ENCODE assay signal across 29 mouse cellular contexts in the genomic region with DNA sequence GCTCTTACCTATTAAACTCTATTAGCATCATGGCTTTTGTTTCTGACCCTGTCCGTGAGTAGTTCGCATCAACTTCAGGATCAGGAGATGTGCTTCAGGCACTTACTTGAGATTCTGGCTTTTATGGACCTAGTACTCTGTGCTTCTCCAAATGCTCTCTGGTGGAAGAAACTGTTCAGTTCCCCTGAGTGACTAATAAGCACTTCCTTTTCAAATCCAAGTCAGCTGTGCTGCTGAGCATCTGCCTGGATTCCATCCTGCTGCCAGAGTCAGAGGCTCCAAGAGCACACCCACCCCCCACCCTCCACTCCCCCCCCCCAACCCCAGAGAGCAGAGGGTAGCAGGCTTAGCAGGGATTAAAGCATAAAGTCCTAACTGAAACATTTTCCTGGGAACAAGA. TPM values are rescaled to one million over a fixed set of nuclear protein-coding genes. Genes with fewer than 3 reads are reported as not detected.
A peak's percentile ranks its signal among the peaks of the same experiment; 100 is the strongest.
DNase-seq lines count a peak whose midpoint lies in the region; ATAC-seq and TF ChIP-seq lines count a peak whose summit lies in the region.
"Had no signal": no experiment of that assay in that cellular context is flagged by ENCODE, and none has a peak within 500 bp of the region (broad histone marks: within the 10 kb centered on the region; RNA-seq: fewer than 3 reads in every experiment).

No protein-coding gene starts in this region.

- no peak overlapping the region for H3K4me3 ChIP-seq in gastrocnemius, adult 2 months
- no peak overlapping the region for H3K4me3 ChIP-seq in heart, adult 2 months
- no peak overlapping the region for H3K4me3 ChIP-seq in heart, embryonic 12.5 days
- no peak overlapping the region for H3K4me3 ChIP-seq in stomach, embryonic 16.5 days (replicated peaks; ENCODE audit: low read length)
- H3K4me3 ChIP-seq in stomach, postnatal 0 days (ENCODE audit: low read depth, low read length), result no peak overlapping the region
- H3K4me3 ChIP-seq: embryonic facial prominence, embryonic 13.5 days; forebrain, embryonic 13.5 days; heart, embryonic 15.5 days; hindbrain, embryonic 13.5 days; liver, embryonic 15.5 days; midbrain, embryonic 13.5 days; neural tube, embryonic 13.5 days had no signal

- no peak for TF ChIP-seq CTCF in gastrocnemius, adult 2 months (IDR thresholded peaks at IDR 0.05)
- no peak for TF ChIP-seq CTCF in heart, adult 2 months (IDR thresholded peaks at IDR 0.05)
- no peak for TF ChIP-seq CTCF in stomach, postnatal 0 days (IDR thresholded peaks at IDR 0.05; ENCODE audit: low read depth)

- no peak overlapping the region for H3K9ac ChIP-seq in heart, adult 2 months (ENCODE audit: low read depth, low read length)
- H3K9ac ChIP-seq in heart, embryonic 12.5 days, result no peak overlapping the region
- H3K9ac ChIP-seq in stomach, embryonic 16.5 days (ENCODE audit: low read length), result no peak overlapping the region
- no peak overlapping the region for H3K9ac ChIP-seq in stomach, postnatal 0 days (ENCODE audit: low read length)
- H3K9ac ChIP-seq: embryonic facial prominence, embryonic 13.5 days; forebrain, embryonic 13.5 days; heart, embryonic 15.5 days; hindbrain, embryonic 13.5 days; liver, embryonic 15.5 days; lung, embryonic 14.5 days; midbrain, embryonic 13.5 days; neural tube, embryonic 13.5 days had no signal

- WGBS in heart, adult 2 months, result 85% methylated on average over 2 of the region's 2 CpGs
- WGBS in heart, embryonic 12.5 days, result 82% methylated on average over 2 of the region's 2 CpGs
- WGBS in stomach, embryonic 16.5 days, result 80% methylated on average over 2 of the region's 2 CpGs
- 79% methylated on average over 2 of the region's 2 CpGs for WGBS in stomach, postnatal 0 days

- TF ChIP-seq POLR2A in heart, adult 2 months (IDR thresholded peaks at IDR 0.05; ENCODE audit: insufficient read depth, low read depth, low read length), result no peak

- peak; percentile 28 for DNase-seq in gastrocnemius, adult 2 months
- DNase-seq in gastrocnemius, postnatal 10 days, result no peak
- no peak for DNase-seq in heart, adult 2 months
- DNase-seq in stomach, postnatal 0 days (ENCODE audit: low spot score), result no peak
- no peak for DNase-seq in retina, postnatal 1 day
- DNase-seq: adrenal gland, postnatal 10 days; cerebellum, adult 11-12 months; cerebellum, adult 9-11 months; embryo, embryonic 11 days; heart, postnatal 36 days; kidney, adult 9 months; kidney, postnatal 10 days; layer of hippocampus, postnatal 36 days; lung, embryonic 14.5 days; thymus, postnatal 14 days had no signal

- no peak overlapping the region for H3K4me2 ChIP-seq in heart, embryonic 12.5 days
- no peak overlapping the region for H3K4me2 ChIP-seq in stomach, embryonic 16.5 days (ENCODE audit: low read depth, low read length)
- H3K4me2 ChIP-seq in stomach, postnatal 0 days (replicated peaks; ENCODE audit: low read depth), result no peak overlapping the region
- H3K4me2 ChIP-seq: embryonic facial prominence, embryonic 13.5 days; forebrain, embryonic 13.5 days; heart, embryonic 15.5 days; hindbrain, embryonic 13.5 days; liver, embryonic 15.5 days; lung, embryonic 14.5 days; midbrain, embryonic 13.5 days; neural tube, embryonic 13.5 days had no signal

- H3K27ac ChIP-seq in gastrocnemius, adult 2 months, result 0 out of 2 replicates have a peak overlapping the region, but pooled peaks have one; percentile 20
- peak overlapping the region; percentile 9; the same call in 1 of the 2 replicates for H3K27ac ChIP-seq in heart, adult 2 months
- H3K27ac ChIP-seq in heart, embryonic 12.5 days (ENCODE audit: poor library complexity, severe bottlenecking), result no peak overlapping the region
- no peak overlapping the region; the same call in 1 of the 2 replicates for H3K27ac ChIP-seq in stomach, embryonic 16.5 days (ENCODE audit: low read length)
- H3K27ac ChIP-seq in stomach, postnatal 0 days (replicated peaks), result no peak overlapping the region
- H3K27ac ChIP-seq: embryonic facial prominence, embryonic 13.5 days; forebrain, embryonic 13.5 days; heart, embryonic 15.5 days; hindbrain, embryonic 13.5 days; liver, embryonic 15.5 days; macrophage; midbrain, embryonic 13.5 days; neural tube, embryonic 13.5 days had no signal

- no peaks in the 10 kb centered on the region for H3K27me3 ChIP-seq in heart, adult 2 months (ENCODE audit: control insufficient read depth, insufficient read depth, low read length)
- no peaks in the 10 kb centered on the region for H3K27me3 ChIP-seq in heart, embryonic 12.5 days (replicated peaks)
- no peaks in the 10 kb centered on the region for H3K27me3 ChIP-seq in stomach, embryonic 16.5 days (ENCODE audit: control insufficient read depth, insufficient read depth, low read length)
- H3K27me3 ChIP-seq in stomach, postnatal 0 days (ENCODE audit: control insufficient read depth, insufficient read depth, low read length), result no peaks in the 10 kb centered on the region
- H3K27me3 ChIP-seq: embryonic facial prominence, embryonic 13.5 days; forebrain, embryonic 13.5 days; heart, embryonic 15.5 days; hindbrain, embryonic 13.5 days; liver, embryonic 15.5 days; midbrain, embryonic 13.5 days; neural tube, embryonic 13.5 days had no signal

- 0 out of 2 replicates have a peak, but pooled peaks cover 3% of the 10 kb centered on the region for H3K9me3 ChIP-seq in heart, embryonic 12.5 days (replicated peaks)
- H3K9me3 ChIP-seq in stomach, embryonic 16.5 days (replicated peaks; ENCODE audit: control insufficient read depth, low read length), result no peaks in the 10 kb centered on the region
- H3K9me3 ChIP-seq in stomach, postnatal 0 days (ENCODE audit: control insufficient read depth, low read length), result no peaks in the 10 kb centered on the region
- H3K9me3 ChIP-seq: embryonic facial prominence, embryonic 13.5 days; forebrain, embryonic 13.5 days; G1E; heart, embryonic 15.5 days; hindbrain, embryonic 13.5 days; liver, embryonic 15.5 days; midbrain, embryonic 13.5 days; neural tube, embryonic 13.5 days had no signal

- intact Hi-C loops in gastrocnemius, adult 2 months (cut with DNase I), result no loop called here
- intact Hi-C loops in heart, adult 2 months (cut with DNase I), result no loop called here

- no peaks in the 10 kb centered on the region for H3K36me3 ChIP-seq in heart, adult 2 months (ENCODE audit: control insufficient read depth, insufficient read depth, low read length)
- no peaks in the 10 kb centered on the region for H3K36me3 ChIP-seq in heart, embryonic 12.5 days
- no peaks in the 10 kb centered on the region for H3K36me3 ChIP-seq in stomach, embryonic 16.5 days (ENCODE audit: control insufficient read depth, insufficient read depth, low read length)
- H3K36me3 ChIP-seq in stomach, postnatal 0 days (ENCODE audit: control insufficient read depth, insufficient read depth, low read length), result no peaks in the 10 kb centered on the region
- H3K36me3 ChIP-seq: embryonic facial prominence, embryonic 13.5 days; G1E; heart, embryonic 15.5 days; hindbrain, embryonic 13.5 days; liver, embryonic 15.5 days; midbrain, embryonic 13.5 days; neural tube, embryonic 13.5 days had no signal

- no peaks in the 10 kb centered on the region for H3K79me2 ChIP-seq in heart, adult 2 months (replicated peaks; ENCODE audit: control insufficient read depth, insufficient read depth, low read length)

- H3K4me1 ChIP-seq in heart, adult 2 months (ENCODE audit: control insufficient read depth, insufficient read depth, low read length), result peaks cover 5% of the 10 kb centered on the region
- peaks cover 11% of the 10 kb centered on the region for H3K4me1 ChIP-seq in heart, embryonic 12.5 days (replicated peaks)
- peaks cover 6% of the 10 kb centered on the region for H3K4me1 ChIP-seq in stomach, embryonic 16.5 days (ENCODE audit: control insufficient read depth, insufficient read depth, low read length)
- H3K4me1 ChIP-seq in stomach, postnatal 0 days (replicated peaks; ENCODE audit: control insufficient read depth, insufficient read depth), result no peaks in the 10 kb centered on the region
- H3K4me1 ChIP-seq: forebrain, embryonic 13.5 days; liver, embryonic 15.5 days; midbrain, embryonic 13.5 days; neural tube, embryonic 13.5 days had no signal

- TF ChIP-seq EP300 in heart, adult 2 months (IDR thresholded peaks at IDR 0.05; ENCODE audit: insufficient read depth, low read depth, low read length), result no peak
- no peak for TF ChIP-seq EP300 in stomach, postnatal 0 days (optimal IDR thresholded peaks at IDR 0.05)

- no peak for ATAC-seq in heart, embryonic 12.5 days (ENCODE audit: insufficient number of reproducible peaks, low FRiP score)
- peak; percentile 7; the same call in 1 of the 2 replicates for ATAC-seq in stomach, embryonic 16.5 days (ENCODE audit: insufficient read depth, low FRiP score)
- no peak for ATAC-seq in stomach, postnatal 0 days (ENCODE audit: low FRiP score, low TSS enrichment)
- ATAC-seq: forebrain, embryonic 13.5 days; intestine, postnatal 0 days; midbrain, embryonic 13.5 days had no signal

RNA-seq across cellular contexts. Expression of a gene that starts 52.3 kb away (rescaled TPM):
- 10 to 100 TPM; 13.3 to 22.3 TPM for total RNA-seq in gastrocnemius, adult 2 months (2021)
- total RNA-seq in gastrocnemius, postnatal 10 days (2021), result 100 to 1,000 TPM in 1 of 2 experiments, 10 to 100 TPM in 1; 99.0 to 129 TPM
- 10 to 100 TPM; 51.8 to 55.4 TPM for total RNA-seq in heart, adult 2 months (2021)
- polyA plus RNA-seq in heart, adult 2 months (2012; rRNA removed), result 40.7 and 52.7 TPM in 2 replicates
- 144 and 158 TPM in 2 replicates for polyA plus RNA-seq in heart, embryonic 12.5 days (2016; fragmentation: Nextera tagmentation; extraction: Ambion mirVana)
- polyA plus RNA-seq in stomach, embryonic 16.5 days (2015; fragmentation: Nextera tagmentation; extraction: Ambion mirVana), result 72.4 and 75.1 TPM in 2 replicates
- polyA plus RNA-seq in stomach, postnatal 0 days (2015; fragmentation: Nextera tagmentation; extraction: Ambion mirVana), result 27.6 and 28.9 TPM in 2 replicates
- total RNA-seq: granulocyte monocyte progenitor cell, adult 5-6 weeks; megakaryocyte-erythroid progenitor cell, adult 5-6 weeks had no signal
- polyA plus RNA-seq: G1E, macrophage had no signal

Comparison
In these comparisons a context has a peak if more than half of its experiments do, and no peak if none do; other contexts are left out.
1. H3K27ac ChIP-seq: peak in gastrocnemius, adult 2 months (single experiment) and heart, adult 2 months (single experiment); none in heart, embryonic 12.5 days (single experiment), stomach, embryonic 16.5 days (single experiment) and stomach, postnatal 0 days (single experiment).